Mouse (Mus musculus): ENCODE results near the gene Gimap5.

Gene Gimap5

DNA sequence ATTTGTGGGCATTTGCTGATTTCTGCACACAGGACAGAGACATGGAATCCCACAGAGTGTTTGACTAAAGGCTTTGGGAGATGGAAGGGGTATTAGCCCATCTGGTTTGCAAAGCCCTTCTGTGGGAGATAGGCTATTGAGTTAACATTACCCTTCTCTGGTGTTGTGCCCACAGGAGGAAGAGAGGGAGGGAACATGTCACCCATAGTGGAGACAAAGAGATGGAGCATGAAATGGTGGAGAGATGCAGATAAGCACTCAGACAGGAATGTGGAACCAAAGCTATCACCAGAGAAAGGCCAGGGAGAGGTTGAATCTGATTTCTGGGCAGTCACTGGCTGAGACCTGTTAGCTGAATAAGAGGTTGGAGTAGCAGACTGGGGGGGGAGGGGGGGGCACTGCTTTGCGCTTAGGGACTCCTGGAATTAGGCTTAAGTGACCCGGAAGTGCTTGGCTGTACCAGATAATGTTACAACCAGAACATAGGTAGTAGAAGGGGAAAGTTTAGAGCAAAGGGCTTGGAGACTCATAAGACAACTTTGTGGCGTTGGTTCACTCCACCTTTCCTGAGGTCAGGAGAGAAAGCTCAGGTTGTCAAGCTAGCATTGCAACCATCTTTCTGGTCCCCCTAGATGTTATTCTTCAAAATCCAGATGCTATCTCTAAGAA, 5.4 kb upstream of the Gimap5 start:
- DNase-seq: no peak

DNA sequence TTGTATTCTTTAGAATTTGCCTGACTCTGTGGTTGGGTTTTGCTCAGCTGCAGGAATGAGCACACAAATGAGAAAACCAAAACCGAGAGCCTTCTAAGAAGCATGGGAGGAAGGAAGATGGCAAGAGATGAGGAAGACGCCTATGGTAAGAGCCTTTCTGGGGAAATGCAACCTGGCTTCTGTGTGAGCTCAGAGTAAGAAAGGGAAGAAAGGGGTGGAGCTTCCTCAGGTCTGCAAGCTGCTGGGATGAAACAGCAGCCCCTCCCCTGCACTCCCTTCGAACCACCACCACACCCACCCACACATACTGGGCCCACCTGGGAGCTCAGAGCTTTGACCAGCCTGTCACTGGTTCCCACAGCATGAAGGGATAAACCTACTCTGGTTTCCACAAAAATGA, 4.7 kb upstream of the Gimap5 start:
- peak in 1 of 2 experiments; percentile 68 for DNase-seq

DNA sequence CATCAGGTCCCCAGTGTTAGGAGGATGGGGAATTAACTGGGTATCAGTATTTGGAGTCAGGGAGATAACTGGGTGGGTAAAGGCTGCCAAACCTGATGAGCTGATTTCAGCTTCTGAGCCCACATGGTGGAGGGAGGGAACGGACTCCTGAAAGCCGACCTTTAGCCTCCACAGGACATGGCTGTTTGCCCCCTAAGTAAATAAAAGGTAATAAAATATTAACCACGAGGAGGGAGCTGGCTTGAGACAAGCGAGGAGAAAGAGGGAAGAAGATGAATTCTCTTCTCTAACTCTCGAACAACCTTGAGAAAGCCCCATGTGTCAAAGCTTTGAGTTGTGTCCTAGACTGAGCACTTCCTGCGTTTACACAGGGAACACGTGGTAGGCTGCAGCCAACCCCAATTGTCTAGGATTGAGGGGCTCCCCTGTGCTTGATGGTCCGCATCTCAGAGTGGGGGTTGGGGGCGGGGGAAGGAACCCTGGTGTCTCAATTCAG, 4.2 kb upstream of the Gimap5 start:
- no peak for DNase-seq

DNA sequence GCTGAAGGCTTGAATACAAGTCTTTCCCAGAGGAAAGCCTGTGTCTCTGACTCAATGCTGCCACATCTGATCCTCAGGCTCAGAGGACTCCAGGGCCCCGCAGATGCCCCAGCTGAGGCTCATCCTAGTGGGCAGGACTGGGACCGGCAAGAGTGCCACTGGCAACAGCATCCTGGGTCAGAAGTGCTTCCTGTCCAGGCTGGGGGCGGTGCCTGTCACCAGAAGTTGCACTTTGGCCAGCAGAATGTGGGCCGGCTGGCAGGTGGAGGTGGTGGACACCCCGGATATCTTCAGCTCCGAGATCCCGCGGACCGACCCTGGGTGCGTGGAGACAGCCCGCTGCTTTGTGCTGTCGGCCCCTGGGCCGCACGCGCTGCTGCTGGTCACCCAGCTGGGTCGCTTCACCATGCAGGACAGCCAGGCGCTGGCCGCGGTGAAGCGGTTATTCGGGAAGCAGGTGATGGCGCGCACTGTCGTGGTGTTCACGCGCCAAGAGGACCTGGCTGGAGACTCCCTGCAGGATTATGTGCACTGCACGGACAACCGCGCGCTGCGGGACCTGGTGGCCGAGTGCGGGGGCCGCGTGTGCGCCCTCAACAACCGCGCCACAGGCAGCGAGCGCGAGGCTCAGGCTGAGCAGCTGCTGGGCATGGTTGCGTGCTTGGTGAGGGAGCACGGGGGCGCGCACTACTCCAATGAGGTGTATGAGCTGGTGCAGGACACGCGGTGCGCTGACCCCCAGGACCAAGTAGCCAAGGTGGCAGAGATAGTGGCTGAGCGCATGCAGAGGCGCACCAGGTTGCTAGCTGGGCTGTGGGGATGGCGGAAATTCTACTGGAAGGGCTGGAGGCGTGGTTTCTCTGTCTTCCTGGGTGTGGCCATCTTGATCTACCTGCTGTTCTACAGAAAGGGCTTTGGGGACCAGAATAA, 3.3 kb upstream of the Gimap5 start:
- no peak for DNase-seq

DNA sequence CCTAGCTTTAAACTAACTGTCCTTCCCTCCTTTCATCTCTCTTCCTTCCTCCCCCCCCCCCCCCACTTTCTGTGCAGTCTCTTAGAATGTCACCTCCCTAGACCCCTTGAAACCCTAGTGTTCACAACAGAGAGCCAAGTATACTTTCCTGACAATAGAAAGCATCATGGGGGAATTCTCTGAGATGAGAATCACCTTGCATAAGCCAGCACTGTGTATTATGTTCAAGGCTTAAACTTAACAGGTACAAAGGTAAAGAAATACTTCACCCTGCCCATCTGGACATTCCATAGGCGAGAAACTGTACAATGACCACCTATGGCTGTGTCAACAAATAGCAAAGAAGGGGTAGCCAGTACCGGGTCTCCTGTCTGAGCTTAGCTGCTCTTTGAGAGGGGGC, 507 bp upstream of the Gimap5 start:
- peak in 1 of 2 experiments; percentile 1 for DNase-seq

DNA sequence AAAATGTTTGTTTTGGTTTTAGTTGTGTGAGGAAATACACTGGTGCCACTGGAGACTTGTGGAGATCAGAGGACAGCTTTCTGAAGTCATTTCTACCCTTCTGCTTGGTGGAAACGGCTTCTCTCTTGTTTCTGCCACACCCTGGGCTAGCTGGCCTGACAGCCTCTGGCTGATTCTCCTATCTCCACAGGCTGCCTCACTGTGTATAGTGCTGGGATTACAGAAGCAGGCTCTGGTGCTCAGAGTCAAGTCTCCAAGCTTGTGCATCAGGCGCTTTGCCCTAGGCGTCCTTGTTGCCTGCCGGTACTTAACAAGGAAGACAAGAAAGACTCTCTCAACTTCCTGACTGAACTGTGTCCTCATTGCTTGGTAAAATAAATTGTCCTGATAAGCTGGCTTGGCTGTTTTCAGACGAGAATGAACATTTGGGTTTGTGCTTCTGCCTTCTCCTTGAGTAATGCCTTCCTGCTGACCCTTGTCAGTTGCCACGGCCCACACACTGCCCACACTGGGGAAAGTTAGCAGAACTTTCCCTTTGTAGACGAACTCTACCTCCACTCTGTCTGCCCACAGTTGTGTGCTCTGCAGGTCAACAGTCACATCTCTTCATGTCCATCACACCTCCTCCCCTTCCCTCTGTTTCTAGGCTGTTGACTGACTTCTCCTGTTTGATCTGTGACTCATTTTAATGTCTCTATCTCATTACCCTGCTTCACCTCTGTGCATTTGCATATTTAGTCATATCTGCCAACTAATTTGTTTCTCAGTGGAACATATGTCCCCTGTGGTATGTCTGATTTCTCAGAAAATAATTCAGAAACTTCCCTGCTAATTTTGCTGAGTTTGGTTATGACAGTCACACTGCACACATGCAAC, 1.3 kb downstream of the Gimap5 start:
- peak in 1 of 2 experiments; percentile 33 for DNase-seq

DNA sequence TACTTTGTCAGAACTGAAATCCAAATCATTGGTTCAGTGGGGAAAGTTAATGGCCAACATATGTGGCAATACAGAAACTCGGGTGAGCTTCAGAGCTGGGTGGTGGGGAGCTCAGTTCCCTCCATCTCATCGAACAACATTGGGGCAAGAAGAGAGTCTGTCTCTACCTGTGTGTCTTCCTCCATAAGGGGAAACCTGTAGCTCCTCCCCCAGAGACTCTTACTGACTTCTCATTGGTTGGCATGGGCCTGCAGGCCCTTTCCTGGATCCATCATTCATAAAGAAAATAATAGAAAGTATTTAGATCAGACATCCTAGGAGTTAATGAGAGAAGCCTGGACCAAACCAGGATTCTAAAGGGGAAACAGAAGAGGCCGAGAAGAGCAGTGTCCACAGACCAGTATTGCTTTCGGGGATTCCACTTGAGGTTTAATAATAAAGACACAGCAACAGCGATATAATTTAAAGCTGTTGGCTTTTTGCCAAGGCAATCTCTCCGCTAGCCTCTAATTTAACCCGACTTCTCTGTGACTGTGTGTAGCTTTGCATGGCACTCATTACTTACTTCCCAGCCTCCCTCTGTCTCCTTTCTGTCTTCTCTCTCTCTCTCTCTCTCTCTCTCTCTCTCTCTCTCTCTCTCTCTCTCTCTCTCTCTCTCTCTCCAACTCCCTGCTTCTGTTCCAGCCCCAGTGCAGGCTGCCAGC, 17.7 kb downstream of the Gimap5 start:
- no peak for DNase-seq

DNA sequence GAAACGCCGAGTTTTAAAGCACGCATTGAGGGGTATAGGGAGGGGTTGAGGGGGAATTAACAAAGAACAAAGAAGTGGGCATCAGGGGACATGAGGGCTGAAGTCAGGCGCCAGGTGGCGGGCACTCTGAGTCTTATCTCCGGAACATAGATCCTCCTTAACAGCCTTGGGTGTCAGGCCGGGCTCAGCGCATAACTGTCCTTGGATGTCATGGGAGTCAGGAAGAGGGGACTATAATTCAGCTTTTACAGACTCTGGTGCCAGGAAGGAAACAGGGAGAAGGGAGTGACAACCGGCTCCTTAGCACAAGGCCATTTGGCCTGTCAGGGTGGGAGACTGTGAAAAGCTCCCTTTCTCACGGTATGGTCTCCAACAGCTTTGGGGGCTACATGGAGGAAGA, 18.5 kb downstream of the Gimap5 start:
- no peak for DNase-seq

DNA sequence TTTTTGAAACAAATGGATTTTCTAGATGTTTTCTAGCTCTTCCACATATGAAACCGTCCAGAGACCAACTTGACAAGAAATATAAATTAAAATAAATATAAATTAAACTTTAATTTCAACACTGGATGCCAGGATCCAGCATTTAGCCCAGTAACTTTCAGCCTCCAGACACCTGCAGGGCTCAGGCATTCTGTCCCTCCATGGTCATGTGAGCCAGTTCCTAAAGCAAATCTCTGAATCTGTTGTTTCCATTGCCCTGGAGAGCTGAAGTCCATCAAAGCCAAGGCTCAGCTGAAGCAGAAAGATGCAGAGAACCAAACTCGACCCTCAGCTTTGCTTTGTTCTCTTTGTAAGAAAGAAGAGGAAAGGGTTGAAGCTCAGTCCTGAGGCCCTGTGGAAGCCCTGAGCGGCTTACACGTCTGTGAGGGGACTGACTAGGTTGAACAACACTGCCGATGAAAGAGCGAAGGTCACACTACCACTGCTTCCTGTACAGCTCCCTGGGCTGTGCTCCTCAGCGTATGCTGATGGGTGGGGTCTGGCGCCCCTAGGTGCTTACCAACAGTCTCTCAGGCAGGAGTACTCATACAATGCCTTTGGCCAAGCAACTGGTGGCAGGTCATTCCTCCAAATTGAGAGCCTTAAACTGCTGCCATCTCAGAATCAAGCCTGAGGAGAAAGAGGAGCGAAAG, 22.3 kb downstream of the Gimap5 start:
- DNase-seq: peak; percentile 68 to 81

DNA sequence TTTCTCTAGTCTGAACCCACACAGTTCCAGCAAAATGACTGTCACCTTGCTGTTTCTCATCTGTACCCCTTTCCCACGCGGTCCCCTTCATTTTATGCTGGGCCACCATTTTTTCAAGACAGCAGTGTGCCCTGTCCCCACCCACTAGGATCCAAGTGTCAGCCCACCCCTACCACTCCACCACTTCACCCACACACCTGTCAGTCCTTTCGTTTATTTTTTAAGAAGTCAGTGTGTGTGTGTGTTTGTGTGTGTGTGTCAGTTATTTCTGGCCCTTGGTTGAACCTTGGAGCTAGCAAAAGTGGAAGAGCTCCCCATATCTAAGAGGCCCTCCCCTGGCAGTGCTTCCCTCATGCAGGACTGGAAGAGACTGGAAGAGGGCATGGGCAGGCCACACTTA, 22.9 kb downstream of the Gimap5 start:
- DNase-seq: no peak

DNA sequence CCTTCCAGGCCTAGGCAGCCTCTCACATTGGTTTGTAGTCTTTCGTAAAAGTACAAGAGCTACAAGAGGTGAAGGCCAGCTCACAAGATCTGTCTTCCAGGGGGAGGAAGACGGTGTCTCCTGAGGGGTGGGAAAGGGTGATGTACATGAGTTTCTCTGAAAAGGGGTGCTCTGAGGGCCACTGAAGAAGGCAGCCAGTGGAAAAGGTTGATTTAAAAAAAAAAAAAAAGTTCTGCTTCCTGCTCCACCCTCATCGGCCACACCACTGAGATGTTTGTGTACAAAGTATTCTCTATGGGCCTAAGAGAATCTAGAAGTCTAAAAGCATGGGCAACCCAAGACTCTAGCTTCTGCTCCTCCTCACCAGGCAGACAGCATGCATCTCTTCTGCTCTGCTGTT, 24.7 kb downstream of the Gimap5 start, which contains the start of gene Gimap3:
TSS of gene Gimap3 (minus strand) at position 156 of the 400 bp plus-strand sequence.
- DNase-seq: peak in 1 of 2 experiments; percentile 26

DNA sequence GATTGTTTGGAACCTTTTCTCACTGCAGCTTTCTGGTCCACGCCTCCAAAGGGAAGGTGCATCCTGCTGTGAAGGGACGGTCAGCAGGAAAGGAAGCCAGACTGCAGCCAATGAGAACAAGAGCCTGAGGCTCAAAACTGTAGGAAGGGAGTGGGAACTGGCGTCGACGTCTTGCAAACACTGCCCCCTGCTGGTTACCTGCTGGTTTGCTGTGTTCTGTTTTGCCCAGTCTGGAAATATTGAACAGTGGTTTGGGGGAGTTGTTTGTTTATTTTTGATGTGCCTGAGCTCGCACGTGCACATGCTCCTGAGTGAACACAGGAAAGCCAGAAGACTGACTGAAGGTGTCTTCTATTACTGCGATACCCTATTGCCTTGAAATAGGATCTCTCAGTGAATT, 26.0 kb downstream of the Gimap5 start:
- peak; percentile 62 to 71 for DNase-seq

DNA sequence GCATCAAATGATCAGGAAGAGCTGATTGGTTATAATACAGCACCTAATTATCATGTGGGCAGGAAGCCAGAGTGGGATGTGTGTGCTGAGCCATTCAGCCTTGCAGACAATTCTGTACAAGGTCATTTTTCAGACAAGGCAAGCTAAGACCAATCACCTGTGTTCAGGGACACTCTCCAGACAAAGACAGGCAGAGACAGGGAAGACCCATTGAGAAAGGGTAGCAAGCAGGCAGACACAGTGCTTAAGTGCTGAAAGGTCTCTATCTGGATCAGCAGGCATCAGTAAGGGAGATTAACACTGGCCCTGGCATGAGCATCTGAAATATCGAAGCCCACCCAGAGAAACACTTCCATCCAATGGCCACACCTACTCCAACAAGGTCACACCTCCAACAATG, 38.4 kb downstream of the Gimap5 start:
- DNase-seq: no peak

DNA sequence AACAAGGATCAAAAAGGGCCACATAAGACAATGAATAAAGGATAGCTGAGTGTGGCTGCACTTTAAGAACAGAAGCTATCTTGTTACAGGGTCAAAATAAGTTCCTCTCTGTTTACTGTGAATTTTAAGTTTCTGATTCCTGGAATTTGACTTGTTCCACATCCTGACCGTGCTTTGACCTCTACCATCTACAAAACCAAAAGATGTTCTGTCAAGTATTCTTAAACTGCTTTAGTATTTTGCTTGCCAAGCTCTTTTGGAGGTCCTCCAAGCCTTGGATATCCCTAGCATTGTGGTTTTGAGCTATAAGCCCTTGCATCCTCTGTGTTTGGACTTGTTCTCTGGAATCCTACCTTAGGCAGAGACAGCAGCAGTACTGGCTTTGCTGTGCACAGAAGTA, 39.2 kb downstream of the Gimap5 start:
- no peak for DNase-seq

DNA sequence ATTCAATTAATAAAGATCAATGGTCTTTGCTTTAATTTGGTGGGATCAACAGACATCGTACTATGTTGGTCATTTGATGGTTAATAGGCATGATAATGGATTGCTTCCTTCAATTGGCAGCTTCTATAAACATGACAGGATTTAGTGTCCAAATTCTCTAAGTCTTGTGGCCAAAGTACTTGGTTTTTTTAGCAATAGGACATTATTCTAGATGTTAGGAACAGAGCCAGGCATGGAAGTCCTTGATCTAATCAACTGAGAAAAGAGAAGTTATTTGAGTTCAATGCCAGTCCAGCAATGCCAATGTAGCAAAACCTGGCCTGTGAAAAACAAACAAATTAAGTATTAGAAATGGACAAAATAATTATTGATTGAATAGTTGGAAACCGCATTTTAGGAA, 39.6 kb downstream of the Gimap5 start:
- DNase-seq: no peak

DNA sequence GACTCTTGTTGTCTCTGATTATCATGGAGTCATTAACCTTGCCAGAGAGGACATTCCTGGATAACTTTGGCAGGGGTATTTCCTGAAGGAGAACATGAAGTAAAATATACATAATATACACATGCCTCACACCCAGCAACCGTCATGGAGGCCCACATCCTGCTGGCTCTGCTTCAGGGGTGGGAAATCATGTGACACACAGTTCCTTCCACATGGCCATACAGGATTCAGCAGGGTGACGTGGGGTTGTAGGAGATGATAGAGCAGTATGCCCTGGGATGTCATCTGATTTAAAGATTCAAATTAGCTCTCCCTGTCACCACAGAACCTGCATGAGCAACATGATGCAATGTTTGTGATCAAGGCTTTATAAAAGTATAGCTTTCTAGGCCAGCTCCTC, 41.9 kb downstream of the Gimap5 start:
- DNase-seq: no peak

DNA sequence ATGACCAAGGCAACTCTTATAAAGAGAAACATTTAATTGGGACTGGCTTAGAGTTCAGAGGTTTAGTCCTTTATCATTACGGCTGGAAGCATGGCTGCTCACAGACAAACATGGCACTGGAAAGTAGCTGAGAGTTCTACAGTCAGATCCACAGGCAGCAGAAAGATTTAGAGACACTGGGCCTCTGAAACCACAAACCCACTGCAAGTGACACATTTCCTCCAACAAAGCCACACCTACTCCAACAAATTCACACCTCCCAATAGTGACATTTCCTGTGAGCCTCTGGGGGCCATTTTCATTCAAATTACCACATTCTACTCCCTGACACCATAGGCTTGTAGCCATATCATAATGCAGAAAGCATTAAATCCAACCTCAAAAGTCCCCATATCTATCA, 55.9 kb downstream of the Gimap5 start:
- no peak for DNase-seq

DNA sequence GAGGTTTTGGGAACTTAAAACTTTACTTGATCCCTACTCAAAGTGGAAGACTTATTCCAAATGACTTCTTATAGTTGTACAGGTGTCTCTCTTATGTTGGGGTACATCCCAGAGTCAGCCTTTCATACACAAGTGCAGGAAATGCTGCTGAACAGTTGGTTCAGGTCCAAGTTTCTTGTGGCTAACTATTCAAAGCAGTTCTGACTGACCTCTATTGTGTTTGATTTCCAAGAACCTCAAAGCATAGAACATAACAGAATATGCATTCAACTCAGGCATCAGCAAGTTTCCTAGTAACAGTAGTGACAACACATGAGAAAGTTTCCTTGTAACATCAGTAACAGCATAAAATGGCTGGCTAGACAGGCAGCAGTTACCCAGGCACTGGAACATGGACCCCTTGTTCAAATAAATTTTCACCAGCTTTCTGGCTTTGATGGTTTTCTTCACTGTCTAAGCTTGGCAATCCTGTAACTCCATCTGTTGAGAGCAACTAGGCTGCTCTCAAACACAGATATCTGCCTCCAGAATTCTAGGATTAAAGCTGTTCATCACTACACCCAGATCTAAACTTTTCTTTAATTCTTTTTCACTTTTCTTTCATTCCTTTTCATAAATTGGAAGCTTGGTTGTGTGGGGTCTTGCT, 57.5 kb downstream of the Gimap5 start:
- DNase-seq: no peak
